Mouse (Mus musculus) heart, adult 2 months (tissue): ENCODE results near the gene Exoc1.

Experiments used
- CTCF ChIP-seq: fragments of 200-600 bp; IDR thresholded peaks from 2 replicates; pipeline ENCODE4 v1.8.1; 2022; ENCODE audit warnings: antibody characterized with exemption, mild to moderate bottlenecking, moderate library complexity
- EP300 ChIP-seq: fragments of 200-500 bp; IDR thresholded peaks from 2 replicates; pipeline ENCODE4 v1.6.1; 2011; ENCODE audit warnings: low read depth, low read length, control low read depth; ENCODE audit not compliant: insufficient read depth
- POLR2A ChIP-seq: fragments of 200-500 bp; IDR thresholded peaks from 2 replicates; pipeline ENCODE4 v1.6.1; 2011; ENCODE audit warnings: mild to moderate bottlenecking, low read depth, low read length, control low read depth; ENCODE audit not compliant: insufficient read depth

DNA sequence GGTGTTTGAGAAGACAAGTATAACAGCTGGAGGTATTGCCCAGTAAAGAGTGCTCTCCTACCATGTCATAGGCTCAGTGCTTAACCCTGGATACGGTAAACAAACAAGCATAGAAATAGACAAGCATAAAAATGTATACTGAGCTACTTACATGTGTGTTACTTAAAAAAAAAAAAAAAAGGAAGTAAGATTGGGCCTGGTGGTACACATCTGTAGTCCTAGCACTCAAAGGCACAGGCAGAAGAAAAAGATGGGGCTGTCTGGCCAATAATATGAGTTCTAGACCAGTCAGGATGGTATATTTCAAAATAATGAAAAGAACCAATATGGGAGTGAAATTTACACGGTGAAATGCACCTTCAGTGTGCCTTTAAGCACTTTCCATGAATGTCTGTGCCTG lies 60.9 kb downstream of the Exoc1 start:
- TF ChIP-seq POLR2A (no peak), CTCF (no peak), EP300 (no peak)
